Mouse (Mus musculus): ENCODE results near the gene Dmd. TPM values are rescaled to one million over a fixed set of nuclear protein-coding genes. Genes with fewer than 3 reads are reported as not detected.

The Dmd gene
- polyA plus RNA-seq, 1 experiment: 25.5 TPM

GRCm38 (mm10) chrX:85132706-85133105 is 2184.0 kb downstream of the Dmd start:
- no peak for TF ChIP-seq CTCF (IDR thresholded peaks at IDR 0.05; ENCODE audit: borderline replicate concordance, insufficient read depth, low read depth, low read length)
- no peak for TF ChIP-seq POLR2A (IDR thresholded peaks at IDR 0.05; ENCODE audit: borderline replicate concordance, insufficient read depth, low read length)
- Histone ChIP-seq H3K27me3 (ENCODE audit: control insufficient read depth, insufficient read depth, low read length) (no peaks in the 10 kb centered on the region), H3K4me3 (replicated peaks; ENCODE audit: insufficient read depth, low read depth, low read length) (no peak overlapping the region), H3K4me1 (ENCODE audit: control insufficient read depth, insufficient read depth, low read length) (no peaks in the 10 kb centered on the region), H3K27ac (ENCODE audit: insufficient read depth, low read length) (no peak overlapping the region)
- no peak for DNase-seq
- WGBS: 95% methylated on average over 3 of the region's 3 CpGs

- H3K4me3 ChIP-seq (replicated peaks; ENCODE audit: insufficient read depth, low read depth, low read length): no peak overlapping the region
- no peak overlapping the region for H3K27ac ChIP-seq (ENCODE audit: insufficient read depth, low read length)
- H3K4me1 ChIP-seq (ENCODE audit: control insufficient read depth, insufficient read depth, low read length): no peaks in the 10 kb centered on the region
- no peak for DNase-seq
- WGBS: 86% methylated on average over 5 of the region's 5 CpGs
- no peaks in the 10 kb centered on the region for H3K27me3 ChIP-seq (ENCODE audit: control insufficient read depth, insufficient read depth, low read length)
- TF ChIP-seq CTCF (IDR thresholded peaks at IDR 0.05; ENCODE audit: borderline replicate concordance, insufficient read depth, low read depth, low read length) (no peak), POLR2A (IDR thresholded peaks at IDR 0.05; ENCODE audit: borderline replicate concordance, insufficient read depth, low read length) (no peak)
Observed at GRCm38 (mm10) chrX:85137293-85137692, 2188.6 kb downstream of the Dmd start.

- WGBS: 76% methylated on average over 2 of the region's 2 CpGs
- DNase-seq: no peak
- no peaks in the 10 kb centered on the region for H3K27me3 ChIP-seq (ENCODE audit: control insufficient read depth, insufficient read depth, low read length)
- H3K4me3 ChIP-seq (replicated peaks; ENCODE audit: insufficient read depth, low read depth, low read length): no peak overlapping the region
- no peaks in the 10 kb centered on the region for H3K4me1 ChIP-seq (ENCODE audit: control insufficient read depth, insufficient read depth, low read length)
- no peak overlapping the region for H3K27ac ChIP-seq (ENCODE audit: insufficient read depth, low read length)
- TF ChIP-seq POLR2A (IDR thresholded peaks at IDR 0.05; ENCODE audit: borderline replicate concordance, insufficient read depth, low read length): no peak
- TF ChIP-seq CTCF (IDR thresholded peaks at IDR 0.05; ENCODE audit: borderline replicate concordance, insufficient read depth, low read depth, low read length): no peak
Observed at GRCm38 (mm10) chrX:85171264-85171663, 2222.6 kb downstream of the Dmd start.

- H3K27ac ChIP-seq (ENCODE audit: insufficient read depth, low read length): no peak overlapping the region
Observed at GRCm38 (mm10) chrX:85187565-85187964, 2238.9 kb downstream of the Dmd start.

GRCm38 (mm10) chrX:85193856-85194255 is 2245.2 kb downstream of the Dmd start:
- DNase-seq: no peak
- TF ChIP-seq CTCF (IDR thresholded peaks at IDR 0.05; ENCODE audit: borderline replicate concordance, insufficient read depth, low read depth, low read length): no peak
- no peak for TF ChIP-seq POLR2A (IDR thresholded peaks at IDR 0.05; ENCODE audit: borderline replicate concordance, insufficient read depth, low read length)
- no peaks in the 10 kb centered on the region for H3K27me3 ChIP-seq (ENCODE audit: control insufficient read depth, insufficient read depth, low read length)
- no peaks in the 10 kb centered on the region for H3K4me1 ChIP-seq (ENCODE audit: control insufficient read depth, insufficient read depth, low read length)
- no peak overlapping the region for H3K27ac ChIP-seq (ENCODE audit: insufficient read depth, low read length)
- H3K4me3 ChIP-seq (replicated peaks; ENCODE audit: insufficient read depth, low read depth, low read length): no peak overlapping the region

More at GRCm38 (mm10) chrX:85187565-85187964, 2238.9 kb downstream of the Dmd start:
- no peak for DNase-seq
- WGBS: 34% methylated on average over 2 of the region's 2 CpGs
- no peak for TF ChIP-seq CTCF (IDR thresholded peaks at IDR 0.05; ENCODE audit: borderline replicate concordance, insufficient read depth, low read depth, low read length)
- TF ChIP-seq POLR2A (IDR thresholded peaks at IDR 0.05; ENCODE audit: borderline replicate concordance, insufficient read depth, low read length): no peak
- Histone ChIP-seq H3K4me1 (ENCODE audit: control insufficient read depth, insufficient read depth, low read length) (no peaks in the 10 kb centered on the region), H3K4me3 (replicated peaks; ENCODE audit: insufficient read depth, low read depth, low read length) (no peak overlapping the region), H3K27me3 (ENCODE audit: control insufficient read depth, insufficient read depth, low read length) (no peaks in the 10 kb centered on the region)

- no peaks in the 10 kb centered on the region for H3K4me1 ChIP-seq (ENCODE audit: control insufficient read depth, insufficient read depth, low read length)
- 76% methylated on average over 5 of the region's 5 CpGs for WGBS
- H3K27ac ChIP-seq (ENCODE audit: insufficient read depth, low read length): no peak overlapping the region
- no peak overlapping the region for H3K4me3 ChIP-seq (replicated peaks; ENCODE audit: insufficient read depth, low read depth, low read length)
- no peaks in the 10 kb centered on the region for H3K27me3 ChIP-seq (ENCODE audit: control insufficient read depth, insufficient read depth, low read length)
- DNase-seq: no peak
- TF ChIP-seq POLR2A (IDR thresholded peaks at IDR 0.05; ENCODE audit: borderline replicate concordance, insufficient read depth, low read length) (no peak), CTCF (IDR thresholded peaks at IDR 0.05; ENCODE audit: borderline replicate concordance, insufficient read depth, low read depth, low read length) (no peak)
Observed at GRCm38 (mm10) chrX:85197688-85198087, 2249.0 kb downstream of the Dmd start.

- DNase-seq: peak in 1 of 2 experiments; percentile 37
Observed at GRCm38 (mm10) chrX:85199398-85199797, 2250.7 kb downstream of the Dmd start.

GRCm38 (mm10) chrX:85207001-85207400 is 2258.3 kb downstream of the Dmd start:
- Histone ChIP-seq H3K4me3 (replicated peaks; ENCODE audit: insufficient read depth, low read depth, low read length) (no peak overlapping the region), H3K27ac (ENCODE audit: insufficient read depth, low read length) (no peak overlapping the region), H3K27me3 (ENCODE audit: control insufficient read depth, insufficient read depth, low read length) (no peaks in the 10 kb centered on the region), H3K4me1 (ENCODE audit: control insufficient read depth, insufficient read depth, low read length) (no peaks in the 10 kb centered on the region)
- WGBS: 99% methylated on average over 2 of the region's 2 CpGs
- no peak for DNase-seq
- TF ChIP-seq CTCF (IDR thresholded peaks at IDR 0.05; ENCODE audit: borderline replicate concordance, insufficient read depth, low read depth, low read length) (no peak), POLR2A (IDR thresholded peaks at IDR 0.05; ENCODE audit: borderline replicate concordance, insufficient read depth, low read length) (no peak)

More at GRCm38 (mm10) chrX:85199398-85199797, 2250.7 kb downstream of the Dmd start:
- 16% methylated on average over 3 of the region's 3 CpGs for WGBS
- Histone ChIP-seq H3K27me3 (ENCODE audit: control insufficient read depth, insufficient read depth, low read length) (no peaks in the 10 kb centered on the region), H3K27ac (ENCODE audit: insufficient read depth, low read length) (no peak overlapping the region), H3K4me3 (replicated peaks; ENCODE audit: insufficient read depth, low read depth, low read length) (no peak overlapping the region), H3K4me1 (ENCODE audit: control insufficient read depth, insufficient read depth, low read length) (no peaks in the 10 kb centered on the region)
- no peak for TF ChIP-seq CTCF (IDR thresholded peaks at IDR 0.05; ENCODE audit: borderline replicate concordance, insufficient read depth, low read depth, low read length)
- no peak for TF ChIP-seq POLR2A (IDR thresholded peaks at IDR 0.05; ENCODE audit: borderline replicate concordance, insufficient read depth, low read length)

Measured in cerebellum, adult 2 months (tissue).